Mouse (Mus musculus) cerebellum, adult 9-10 months (tissue): ENCODE data around the gene Rabgap1l.
"Not testable (repeated sequence)": the region's sequence is repeated elsewhere in the genome, so short reads cannot be mapped to it uniquely, and the experiment has no call there.

Experiments
- DNase-seq: peaks from one replicate; pipeline ENCODE4 v3.0.0; 2022

The Rabgap1l gene

DNA sequence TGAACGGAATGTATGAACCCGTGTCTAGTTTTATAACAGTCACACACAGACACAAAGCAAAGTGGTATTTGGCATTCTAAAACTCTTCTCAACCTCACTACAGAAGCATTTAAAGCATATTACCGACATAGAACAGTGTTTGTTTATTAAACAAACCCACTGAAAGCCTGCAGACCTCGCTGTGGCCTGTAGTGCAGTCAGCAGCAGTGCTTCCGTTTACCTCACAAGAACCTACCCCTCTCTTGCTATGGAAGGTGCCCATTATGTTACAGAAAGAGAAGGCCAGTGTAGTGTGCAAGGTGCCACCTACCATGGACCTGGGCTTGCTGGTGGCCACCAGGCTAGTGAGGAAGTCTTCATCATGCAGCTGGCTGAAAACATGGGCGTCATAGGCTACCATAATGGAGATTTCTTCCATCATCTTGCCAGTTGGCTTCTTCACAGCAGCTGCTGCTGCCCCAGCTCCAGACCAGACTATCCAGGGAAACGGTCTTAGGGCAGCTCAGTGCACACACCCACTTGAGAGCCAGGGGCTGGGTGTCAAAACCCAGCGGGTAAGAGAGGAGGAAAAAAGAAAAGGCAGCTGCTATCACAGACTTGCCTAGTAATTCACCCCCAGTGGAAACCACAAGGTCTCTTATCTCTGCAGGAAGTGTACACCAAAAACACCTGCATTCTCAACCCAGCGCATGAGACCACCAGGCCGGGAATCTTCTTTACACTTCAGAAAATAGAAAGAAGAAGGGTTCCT is 486.0 kb downstream of the Rabgap1l start:
- DNase-seq = no peak

DNA sequence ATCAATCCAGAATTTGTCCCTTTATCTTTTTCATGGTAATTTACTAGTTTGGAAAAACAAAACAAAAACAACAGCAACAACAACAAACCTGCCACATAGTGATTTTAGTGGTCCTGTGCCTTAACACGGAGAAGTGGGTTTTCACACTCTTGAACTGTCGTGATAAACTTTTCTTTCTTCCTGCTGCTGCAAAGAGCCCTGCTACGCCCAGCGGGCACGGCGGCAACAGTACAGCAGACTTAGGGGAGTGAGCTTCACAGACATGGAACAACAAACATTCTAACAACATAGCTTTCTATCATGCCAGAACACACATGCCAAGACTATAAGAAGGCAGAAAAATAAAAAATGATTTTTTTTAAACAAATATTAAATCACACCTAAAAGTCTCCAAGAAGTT is 486.7 kb downstream of the Rabgap1l start:
- DNase-seq = no peak

DNA sequence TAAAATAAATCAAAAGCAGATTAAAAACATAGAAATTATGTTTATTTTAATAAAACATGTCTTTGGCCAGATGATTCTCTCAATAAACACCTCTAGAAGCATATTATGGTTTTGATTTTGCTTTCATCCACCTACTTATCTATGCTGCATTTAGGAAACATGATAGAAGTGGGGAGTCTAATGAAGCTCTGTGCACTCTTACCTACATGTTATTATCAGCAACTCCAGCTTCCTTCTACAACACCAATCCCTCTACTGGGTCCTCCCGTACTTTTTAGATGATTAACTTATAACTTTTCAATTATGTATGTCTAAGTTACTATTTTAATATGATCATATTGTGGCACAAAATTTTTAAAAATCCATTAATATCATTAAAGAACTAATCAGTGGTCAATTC is 487.2 kb downstream of the Rabgap1l start:
- no peak for DNase-seq

DNA sequence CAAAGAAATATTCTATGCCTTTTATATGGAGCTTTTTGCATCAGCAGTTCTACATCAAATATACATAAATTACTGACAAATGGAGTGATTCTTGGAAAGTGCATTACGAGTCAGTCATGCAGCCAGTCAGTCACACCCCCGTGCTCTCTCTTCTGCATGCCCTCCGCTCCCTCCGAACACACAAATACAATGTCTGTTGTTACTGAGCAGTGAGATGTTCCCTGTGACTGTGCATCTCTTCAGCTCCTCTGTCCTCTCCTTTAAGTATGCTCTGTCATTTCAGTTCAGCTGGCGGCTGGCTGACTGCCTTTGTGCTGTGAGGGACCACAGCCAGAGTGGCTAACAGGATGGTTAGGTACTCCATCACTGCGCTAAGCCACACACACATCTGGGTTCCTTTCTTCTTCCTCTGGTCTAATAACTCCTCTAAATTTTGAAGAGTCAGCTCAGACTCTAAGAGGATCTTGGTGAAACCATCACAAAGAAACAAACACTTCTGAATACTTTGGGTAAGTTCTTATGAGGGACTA is 488.0 kb downstream of the Rabgap1l start:
- no peak for DNase-seq

DNA sequence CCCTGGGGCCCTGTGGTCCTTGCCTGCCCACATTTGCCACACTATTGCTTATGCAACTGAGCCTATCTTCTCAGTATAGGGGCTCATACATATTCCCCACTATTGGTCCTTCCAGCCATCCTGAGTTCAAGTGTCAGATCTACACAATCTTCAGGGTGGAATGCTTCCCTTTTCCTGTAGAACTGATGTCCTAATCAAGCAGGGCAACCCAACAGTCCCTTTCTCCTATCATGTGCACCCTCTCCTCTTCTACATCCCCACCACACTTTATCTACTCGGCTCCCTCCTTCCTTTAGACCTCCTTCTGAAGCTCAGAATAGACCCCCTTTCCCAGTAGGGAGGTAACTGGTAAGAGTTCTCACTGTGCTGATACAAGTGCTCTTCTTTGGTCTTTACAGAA is 490.7 kb downstream of the Rabgap1l start:
- no peak for DNase-seq

DNA sequence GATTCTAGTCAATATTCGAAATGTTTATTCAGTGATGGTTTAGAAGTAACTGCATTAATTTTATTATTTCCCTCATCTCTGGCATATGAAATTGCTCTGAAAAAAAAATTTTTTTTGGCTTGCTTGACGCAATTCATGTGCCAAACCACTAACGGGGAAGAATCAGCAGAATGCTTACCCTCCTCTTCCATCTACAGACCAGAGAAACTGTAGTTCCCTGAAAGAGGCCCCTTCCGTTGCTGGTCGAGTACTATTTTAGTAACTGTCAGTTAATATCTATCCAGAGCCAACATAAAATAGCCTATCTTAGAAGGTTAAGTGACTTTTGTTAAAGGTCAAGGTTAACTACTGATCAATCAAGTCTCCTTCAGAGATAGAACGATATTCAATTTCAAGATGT is 491.9 kb downstream of the Rabgap1l start:
- DNase-seq = peak; percentile 67

DNA sequence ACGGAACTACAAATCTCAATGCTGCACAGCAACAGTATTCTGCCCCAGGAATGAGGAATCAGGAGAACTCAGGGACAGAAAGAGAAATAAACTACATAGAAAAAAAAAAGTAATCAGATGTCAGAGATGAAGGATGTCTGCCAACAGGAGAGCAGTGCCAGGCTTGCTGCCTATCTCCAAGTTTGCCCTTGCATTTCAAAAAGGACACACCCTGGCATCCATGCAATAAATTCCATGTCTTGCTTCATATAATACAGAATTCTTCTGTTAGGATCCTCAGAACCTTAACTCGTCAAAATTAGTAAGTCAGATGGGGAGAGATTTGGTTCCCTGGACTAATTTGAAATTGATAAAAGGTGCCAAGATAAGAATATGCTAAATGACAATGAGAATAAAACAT is 492.3 kb downstream of the Rabgap1l start:
- DNase-seq = peak; percentile 58

DNA sequence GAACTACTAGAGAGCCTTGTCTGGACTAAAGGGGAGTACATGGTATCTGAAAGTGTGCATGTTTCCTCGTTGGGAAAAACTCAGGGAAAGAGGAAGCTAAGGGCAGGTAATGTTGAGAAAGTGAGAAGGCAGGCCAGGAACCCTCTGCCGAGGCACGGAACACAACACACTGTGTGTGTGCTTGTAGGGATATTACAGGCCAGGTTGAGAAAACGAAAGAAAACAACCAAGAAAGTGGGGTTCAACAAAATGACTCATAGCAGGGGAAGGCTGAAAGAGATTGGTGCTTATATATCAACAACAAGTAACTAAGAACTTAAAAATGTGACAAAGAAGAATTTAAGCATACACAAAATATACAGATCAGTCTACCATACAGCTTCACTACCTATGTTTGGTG is 493.0 kb downstream of the Rabgap1l start:
- no peak for DNase-seq

DNA sequence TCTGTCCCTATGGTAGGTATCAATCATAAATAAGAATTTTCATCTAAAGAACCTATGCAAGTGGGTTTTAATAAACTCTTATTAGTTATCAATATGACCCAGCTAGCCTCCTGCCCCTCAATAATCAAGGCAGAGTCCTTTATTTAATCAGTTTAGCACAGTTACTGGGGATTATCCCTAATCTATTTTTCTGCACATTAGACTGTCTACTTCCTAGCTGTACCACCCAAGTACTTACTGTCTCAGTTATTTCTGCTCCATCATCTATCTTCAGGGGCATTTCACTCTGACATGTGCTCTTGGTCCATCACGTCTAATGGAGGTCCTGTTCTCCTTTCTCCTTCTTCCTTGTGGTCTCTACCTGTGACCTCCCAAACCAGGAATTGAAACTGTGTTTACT is 494.1 kb downstream of the Rabgap1l start:
- no peak for DNase-seq

DNA sequence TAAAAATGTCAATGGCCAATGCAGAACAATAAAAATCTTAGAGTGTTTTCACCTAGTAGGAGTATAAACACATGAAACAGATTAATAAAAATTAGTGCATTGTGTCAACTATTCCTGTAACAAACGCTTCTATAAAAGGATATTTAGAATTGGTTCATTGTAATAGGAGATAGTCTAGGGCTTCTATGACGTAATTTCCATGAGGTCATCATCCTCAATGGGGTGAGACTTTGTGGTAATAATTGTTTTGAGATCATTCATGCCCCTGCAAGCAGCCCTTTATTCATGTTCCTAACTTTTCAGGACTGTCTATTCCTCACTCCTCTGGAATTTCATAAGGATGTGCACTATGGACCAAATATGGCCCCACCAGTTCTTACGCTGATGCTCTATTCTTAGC is 495.3 kb downstream of the Rabgap1l start:
- no peak for DNase-seq

DNA sequence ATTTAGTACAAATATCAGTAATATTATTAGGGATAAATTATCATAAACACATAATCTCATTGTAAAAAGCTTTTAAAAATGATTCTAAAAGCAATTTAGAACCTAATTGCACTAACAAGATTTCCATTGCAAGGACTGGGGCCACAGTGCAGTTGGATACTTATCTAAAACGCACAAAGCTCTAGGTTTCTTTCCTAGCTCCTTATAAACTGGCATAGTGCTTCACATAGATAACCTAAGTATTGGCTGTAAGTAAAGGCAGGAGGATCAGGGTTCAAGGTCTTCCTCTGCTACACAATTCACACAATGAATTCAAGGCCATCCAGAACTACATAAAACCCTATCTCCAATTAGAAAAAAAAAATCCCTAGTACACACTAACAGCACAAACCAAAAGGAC is 497.7 kb downstream of the Rabgap1l start:
- no peak for DNase-seq

DNA sequence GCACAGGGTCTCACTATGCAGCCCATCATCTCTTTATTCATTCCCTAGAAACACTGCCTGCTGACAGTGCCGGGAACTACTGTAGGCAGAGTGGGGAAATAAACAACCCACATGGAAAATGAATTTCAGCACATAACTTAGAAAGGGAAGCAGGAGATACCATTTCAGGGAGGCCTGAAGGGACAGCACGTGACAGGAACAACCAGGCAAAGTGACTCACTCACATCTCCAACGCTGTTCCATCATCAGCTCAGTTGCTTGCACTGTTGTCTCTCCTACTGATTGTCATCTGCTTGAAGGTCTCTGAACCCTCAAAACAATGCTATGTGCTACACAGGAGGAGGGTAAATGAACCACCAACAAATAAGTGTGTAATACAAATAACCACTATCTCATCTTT is 499.5 kb downstream of the Rabgap1l start:
- DNase-seq = no peak

DNA sequence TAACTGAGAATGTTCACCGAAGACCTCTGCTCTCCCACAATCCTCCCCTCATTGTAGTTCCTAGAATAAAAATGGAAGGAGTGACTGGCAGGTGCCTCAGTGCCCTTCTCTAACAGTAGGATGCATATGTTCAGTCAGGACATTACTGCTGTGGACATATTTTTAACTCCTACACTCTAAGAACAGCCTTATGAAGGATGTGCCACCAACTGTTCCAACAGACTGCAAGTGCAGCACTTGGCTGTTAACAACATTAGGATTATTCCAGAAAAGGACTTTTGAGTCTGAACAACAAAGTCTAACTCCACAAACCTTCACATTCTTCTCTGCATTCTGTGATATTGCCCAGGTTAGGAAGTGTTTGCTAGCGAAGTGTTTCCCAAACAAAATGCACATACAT is 501.0 kb downstream of the Rabgap1l start:
- no peak for DNase-seq

DNA sequence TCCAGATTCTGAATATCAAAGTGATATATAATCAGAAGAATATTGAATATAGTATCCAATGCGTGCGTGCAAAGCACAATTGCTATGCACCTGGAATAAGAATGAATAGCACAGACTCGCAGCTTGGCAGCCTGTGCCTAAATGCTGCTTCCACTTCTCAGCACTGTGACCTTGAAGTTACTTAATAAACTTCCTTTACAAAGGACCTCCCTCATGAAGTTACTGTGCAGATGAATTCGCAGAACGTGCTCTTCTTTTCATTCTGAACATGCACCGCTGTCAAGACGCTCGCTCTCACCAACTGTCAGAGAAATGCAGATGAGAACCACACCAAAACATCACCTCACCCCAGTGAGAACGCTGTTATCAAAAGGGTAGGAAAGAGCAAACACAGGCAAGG is 502.8 kb downstream of the Rabgap1l start:
- no peak for DNase-seq

DNA sequence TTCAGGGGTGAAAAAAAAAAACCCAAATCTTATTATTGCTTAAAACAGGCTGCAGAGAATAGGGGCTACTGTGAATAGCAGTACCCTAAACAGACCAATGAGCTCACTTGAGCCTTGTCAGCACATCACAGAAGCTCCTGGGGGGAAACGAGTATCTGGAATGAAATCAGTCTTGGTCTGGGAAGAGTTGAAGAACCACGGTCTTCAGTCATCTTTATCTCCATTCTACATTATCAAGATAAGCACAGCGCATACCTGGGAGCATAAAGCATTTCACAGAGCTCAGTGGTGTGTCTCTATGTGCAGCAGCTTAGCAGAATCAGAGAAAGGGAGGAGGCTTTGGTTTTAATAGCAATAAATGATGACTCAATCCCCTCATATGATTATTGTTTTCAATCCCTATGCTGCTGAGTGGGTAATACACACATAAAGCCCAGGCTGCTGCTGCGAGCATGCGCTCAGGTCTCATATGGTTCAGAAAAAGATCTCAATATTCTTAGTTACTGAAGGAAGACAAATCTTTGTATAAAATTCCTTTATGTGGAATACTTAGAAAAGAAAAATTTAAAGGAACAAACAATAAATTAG is 505.9 kb downstream of the Rabgap1l start:
- DNase-seq = no peak

DNA sequence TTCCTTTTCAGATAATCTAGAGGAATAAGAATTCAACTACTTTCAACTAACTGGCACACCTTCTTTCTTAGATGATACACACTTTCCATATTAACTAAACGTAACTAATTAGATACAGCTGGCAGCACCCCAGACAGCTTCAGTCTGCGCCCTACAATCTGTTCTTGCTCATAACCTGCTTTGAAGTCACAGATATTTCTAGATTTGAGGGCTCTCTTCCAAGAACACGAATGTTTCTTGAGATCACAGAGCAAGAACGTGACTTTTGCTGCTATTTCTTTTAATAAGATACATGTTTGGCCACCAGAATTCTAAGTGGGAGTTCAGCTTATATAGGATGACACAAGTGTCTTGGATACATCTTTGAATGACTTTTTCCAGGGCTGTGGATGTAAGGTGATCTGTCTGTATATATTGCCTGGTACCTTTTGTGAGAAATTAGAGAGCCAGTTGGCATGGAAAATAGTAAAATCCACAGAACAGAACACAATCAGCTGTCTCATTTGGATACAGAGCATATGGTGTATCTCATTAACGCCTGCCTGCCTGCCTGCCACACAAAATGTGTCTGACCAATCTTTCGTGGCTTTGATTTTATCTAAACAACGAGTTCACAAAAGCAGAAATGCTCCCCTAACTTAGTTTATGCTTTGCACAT is 506.5 kb downstream of the Rabgap1l start:
- peak; percentile 89 for DNase-seq

DNA sequence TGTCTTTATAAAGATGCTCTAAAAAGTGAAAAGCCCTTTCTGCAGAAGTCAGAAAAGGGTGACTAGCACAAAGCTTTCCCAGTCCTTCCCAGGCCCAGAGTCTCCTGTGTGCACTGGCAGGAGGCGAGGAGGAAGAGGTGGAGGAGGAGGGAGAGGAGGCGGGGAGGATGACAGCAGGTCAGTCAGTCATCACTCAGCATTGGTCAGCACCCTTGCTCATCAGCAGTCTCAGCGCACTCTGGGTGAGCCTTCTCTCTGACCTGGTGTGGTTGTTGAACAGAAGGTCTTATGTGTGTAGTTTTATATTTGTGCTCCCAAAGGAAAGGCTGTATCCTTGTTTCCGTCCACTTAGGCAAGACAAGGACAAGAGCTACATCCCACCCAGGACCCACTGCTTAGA is 508.8 kb downstream of the Rabgap1l start:
- no peak for DNase-seq

DNA sequence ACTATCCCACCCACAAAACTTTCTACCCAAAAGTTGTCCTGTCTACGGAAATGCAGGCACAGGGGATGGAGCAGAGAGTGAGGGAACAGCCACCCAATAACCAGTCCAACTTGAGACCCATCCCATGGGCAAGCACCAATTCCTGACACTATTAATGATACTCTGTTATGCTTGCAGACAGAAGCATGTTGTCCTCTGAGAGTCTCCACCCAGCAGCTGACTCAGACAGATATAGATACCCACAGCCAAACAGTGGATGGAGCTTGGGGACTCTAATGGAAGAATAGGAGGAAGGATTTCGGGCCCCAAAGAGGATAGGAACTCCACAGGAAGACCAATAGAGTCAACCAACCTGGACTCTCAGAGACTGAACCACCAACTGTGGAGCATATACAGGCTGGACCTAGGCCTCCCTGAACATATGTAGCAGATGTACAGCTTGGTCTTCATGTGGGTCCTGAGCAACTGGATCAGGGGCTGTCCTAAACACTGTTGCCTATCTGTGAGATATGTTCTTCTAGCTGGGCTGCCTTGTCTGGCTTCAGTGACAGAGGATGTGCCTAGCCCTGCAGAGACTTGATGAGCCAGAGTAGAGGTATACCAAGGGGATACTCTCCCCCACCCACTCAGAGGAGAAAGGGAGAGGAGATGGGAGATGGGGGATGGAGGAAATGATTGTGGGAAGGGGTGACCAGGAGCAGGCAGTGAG is 510.7 kb downstream of the Rabgap1l start:
- not testable (repeated sequence) for DNase-seq

DNA sequence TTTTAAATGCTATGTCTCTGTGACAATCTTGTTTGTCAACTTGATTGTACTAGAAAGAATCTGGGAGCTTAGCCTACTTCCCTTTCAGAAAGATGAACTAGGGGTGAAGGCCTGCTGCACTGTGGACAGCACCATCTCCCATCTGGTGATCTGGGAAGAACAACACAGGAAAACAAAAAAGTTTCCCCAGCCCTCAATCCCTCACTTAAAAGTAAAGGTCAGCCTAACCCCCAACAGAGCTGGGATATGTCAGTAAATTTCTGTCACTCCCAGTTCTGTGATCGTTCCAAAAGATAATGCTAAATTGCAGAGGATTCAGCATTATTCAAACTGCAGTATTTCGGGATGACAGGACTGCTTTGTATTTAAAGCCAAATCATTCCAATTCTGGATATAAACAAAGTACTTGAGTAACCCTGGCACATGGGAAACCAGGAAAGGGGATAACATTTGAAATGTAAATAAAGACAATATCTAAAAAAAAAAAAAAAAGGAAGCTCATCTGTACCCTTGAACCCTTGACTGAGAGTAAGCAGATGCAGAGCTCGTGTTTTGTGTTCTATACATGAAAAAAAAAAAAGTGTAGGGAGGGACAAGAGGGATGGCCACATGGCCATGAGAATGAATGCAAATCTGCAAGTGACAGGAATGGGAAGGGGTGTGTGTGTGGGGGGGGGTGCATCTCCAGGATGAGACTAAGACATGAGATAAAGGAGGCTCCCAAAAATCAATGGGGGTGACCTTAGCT is 511.5 kb downstream of the Rabgap1l start:
- no peak for DNase-seq

DNA sequence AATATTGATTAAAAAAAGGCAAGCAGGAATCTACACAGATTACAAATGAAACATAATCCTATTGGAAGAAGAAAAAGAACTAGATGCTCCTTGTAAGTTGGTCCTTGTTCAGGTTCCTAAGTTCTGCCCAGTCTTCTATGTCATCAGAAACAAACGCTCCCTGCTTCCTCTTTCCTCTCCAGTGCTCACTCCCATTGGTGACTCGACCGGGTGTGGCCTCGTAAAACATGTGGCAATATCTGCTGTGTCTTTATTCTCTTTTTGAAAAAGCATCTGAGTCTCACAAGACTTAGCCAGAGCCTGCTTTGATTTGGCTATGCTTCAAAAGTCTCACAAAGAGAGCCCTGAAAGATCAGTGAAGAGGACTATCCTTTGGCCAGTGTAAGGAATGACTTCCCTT is 512.4 kb downstream of the Rabgap1l start:
- no peak for DNase-seq

DNA sequence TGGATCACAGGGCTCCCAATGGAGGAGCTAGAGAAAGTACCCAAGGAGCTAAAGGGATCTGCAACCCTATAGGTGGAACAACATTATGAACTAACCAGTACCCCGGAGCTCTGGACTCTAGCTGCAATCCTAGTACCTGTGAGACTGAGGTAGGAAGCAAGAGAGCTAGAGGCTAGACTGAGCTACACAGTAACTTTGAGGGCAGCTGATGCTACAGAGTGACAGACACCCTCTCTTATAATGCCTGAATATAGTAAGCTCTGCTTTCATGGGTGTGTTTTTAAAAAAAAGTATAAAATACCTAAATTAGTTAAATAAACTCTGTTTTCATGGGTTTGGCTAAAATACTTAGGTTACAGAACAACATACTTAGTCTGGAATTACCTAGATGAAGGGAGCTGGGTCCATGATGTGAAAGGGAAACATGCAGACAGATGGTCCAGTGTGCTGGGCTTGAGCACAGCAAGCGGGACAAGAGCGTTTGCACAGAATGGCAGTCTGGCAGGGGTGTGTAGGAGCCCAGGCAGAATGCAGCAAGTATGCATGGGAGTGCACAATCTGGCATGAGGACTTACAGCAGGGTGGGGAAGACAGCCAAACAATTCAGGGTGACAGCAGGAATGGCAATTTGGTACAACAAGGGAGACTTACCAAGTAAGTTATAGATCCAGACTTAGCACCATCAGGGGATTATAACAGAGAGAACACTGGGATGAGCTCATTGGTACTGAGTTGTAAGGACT is 514.9 kb downstream of the Rabgap1l start:
- peak; percentile 92 for DNase-seq

DNA sequence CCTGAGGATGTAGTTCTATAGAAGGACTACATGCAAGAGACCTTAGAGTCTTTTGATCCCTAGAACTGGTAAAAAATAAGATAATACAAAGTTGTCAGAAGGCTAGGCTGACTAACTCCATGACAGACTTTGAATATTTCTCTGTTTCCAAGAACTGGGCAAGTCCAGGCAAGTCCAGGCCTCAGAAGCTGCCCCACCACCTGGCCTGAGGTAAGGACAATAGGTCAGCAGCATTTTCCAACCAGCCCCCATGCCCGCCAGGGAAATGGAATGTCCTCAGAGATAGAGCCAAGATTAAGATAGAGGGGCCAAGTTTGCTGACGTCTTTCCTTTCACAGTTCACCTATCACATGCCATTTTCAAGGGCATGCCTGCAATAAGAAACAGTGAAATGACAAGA is 517.8 kb downstream of the Rabgap1l start:
- DNase-seq = no peak
